Mouse (Mus musculus) splenic B cell, adult 2 months (primary cell): ENCODE measurements at regions not wholly inside any gene's neighbourhood (a gene's known extent, or its start where the extent isn't known, plus 50 kb on each side); places are given as distances from the start of the nearest gene placed in this dataset.
"Not testable (repeated sequence)": the region's sequence is repeated elsewhere in the genome, so short reads cannot be mapped to it uniquely, and the experiment has no call there.

ENCODE experiments used
- DNase-seq: peaks from one replicate; pipeline ENCODE4 v3.0.0-alpha.2; 2011; ENCODE audit warnings: low read depth, low spot score
- H3K27me3 ChIP-seq: 2 replicates; pipeline ENCODE4 v1.6.1; 2012; ENCODE audit warnings: mild to moderate bottlenecking, low read length, moderate library complexity, mixed read lengths; ENCODE audit not compliant: control insufficient read depth, poor library complexity, insufficient read depth, severe bottlenecking
- H3K36me3 ChIP-seq: 2 replicates; pipeline ENCODE4 v1.6.1; 2012; ENCODE audit warnings: mild to moderate bottlenecking, low read length, moderate library complexity, mixed read lengths; ENCODE audit not compliant: control insufficient read depth, poor library complexity, insufficient read depth, severe bottlenecking

DNA sequence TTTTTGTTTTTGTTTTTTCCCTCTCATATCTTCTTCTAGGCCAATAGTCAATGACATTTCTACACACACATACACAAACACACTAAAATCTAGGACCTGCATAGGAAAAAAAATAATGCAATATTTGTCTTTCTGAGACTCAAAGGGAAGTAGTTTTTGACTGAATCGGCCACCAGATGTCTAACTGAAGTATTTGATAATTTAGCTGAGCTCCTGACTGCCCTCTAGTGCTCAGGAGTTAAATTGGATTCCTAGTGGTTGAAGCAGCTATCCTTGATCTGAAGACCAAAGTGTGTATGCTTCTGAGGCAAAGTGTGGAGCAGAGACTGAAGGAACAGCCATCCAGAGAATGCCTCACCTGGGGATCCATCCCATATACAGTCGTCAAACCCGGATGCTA is 672.2 kb downstream of the Dad1 start:
- not testable (repeated sequence) for H3K27me3 ChIP-seq, DNase-seq, H3K36me3 ChIP-seq

DNA sequence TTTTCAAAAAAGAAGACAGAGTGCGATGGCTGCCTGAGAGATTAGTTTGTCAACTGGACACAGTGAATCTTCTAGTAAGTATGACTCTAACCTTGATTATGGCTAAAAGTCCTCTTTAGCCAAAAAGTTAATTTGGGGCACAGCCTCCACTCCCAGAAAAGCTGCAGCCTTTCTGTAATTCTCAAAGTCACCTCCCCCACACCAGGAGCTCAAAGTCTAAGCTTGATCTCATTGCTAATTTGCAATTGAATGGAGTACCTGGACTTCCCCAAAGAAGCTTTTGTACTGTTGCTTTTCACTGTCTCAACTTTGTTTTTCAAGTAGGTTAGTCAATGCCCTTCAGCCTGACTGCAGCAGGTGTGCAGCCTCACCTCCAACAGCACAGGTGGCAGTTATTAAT is 677.0 kb downstream of the Dad1 start:
- not testable (repeated sequence) for H3K27me3 ChIP-seq, H3K36me3 ChIP-seq, DNase-seq

DNA sequence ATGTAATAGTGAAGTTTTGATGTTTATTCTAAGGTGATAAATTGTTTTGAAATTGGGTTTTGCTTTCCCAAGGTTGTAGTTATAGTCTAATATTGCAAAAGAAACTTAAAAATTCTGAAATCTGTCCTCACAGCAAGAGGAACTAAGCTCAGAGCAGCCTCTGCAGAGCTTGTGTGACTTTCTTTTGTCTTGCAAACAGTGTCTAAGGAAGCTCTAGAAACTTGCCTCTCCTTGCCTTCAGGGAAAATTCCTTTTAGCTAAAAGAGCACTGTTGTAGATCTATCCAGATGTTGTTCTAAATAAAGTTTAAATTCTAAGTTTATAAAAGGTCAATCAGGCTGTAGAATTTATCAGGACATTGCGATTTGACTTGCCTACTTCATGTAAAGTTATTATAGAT is 681.2 kb downstream of the Dad1 start:
- H3K36me3 ChIP-seq, H3K27me3 ChIP-seq, DNase-seq: not testable (repeated sequence)

DNA sequence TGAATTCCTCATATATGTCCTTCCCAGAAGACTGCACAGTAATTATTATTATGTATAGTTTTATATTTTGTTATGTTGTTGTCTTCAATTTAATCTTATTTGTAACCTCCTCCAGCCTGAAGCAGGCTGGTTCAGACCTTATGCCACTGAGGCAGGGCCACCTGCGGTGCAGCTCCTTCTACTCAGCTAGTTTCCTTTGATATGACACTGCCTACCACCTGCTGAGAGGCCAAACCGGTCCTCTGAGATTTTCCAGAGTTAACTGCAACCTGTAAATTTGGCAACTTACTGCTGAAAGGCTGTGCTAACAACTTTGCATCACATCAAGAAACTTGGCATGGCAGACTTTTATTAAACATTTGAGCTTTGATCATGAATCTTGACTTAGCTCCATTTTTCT is 691.3 kb downstream of the Dad1 start:
- Histone ChIP-seq H3K36me3 (no peaks in the 10 kb centered on the region), H3K27me3 (no peaks in the 10 kb centered on the region)
- no peak for DNase-seq

DNA sequence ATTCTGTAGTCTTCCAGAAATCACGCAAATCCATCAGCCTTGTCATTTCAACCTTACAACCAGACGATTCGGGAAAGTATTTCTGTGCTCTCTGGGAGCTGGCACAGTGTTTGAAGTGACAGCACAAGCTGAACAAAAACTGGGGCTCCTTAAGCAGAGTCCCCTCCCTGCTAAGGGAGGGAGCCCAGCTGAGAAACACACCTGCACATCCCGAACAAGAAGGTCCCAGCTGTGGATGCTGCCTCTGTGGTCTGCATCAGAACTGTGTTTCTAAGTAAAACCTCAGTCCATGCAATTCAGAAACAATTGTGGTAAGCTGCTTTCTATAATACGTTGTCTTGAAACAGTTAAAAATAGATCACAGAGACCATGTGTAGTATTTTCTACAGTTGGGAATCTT is 693.8 kb downstream of the Dad1 start:
- not testable (repeated sequence) for DNase-seq, H3K27me3 ChIP-seq, H3K36me3 ChIP-seq

DNA sequence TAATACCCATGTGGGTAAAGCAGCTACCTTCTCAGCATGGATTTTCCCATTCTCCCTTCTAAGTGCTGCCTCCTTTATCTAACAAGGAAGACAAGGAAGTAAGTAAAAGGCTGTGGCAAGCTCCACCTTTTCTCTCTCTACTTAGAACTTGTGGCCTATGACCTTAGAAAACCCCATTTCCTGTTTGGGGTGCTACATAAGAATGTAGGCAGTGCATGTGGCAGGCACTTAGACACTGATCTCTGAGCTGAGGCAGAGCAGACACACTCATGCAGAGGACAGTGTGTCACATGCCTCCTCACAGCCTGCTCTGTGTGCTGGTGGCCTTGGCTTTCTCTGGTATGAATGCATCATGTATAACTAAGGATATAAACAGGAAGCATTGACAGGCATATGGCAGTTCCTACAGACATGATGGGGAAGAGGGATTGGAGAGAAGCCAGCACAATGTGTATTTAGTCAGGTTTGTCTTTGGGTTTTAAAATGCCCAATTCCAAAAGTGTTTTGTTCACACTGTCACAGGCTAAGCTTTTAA is 694.5 kb downstream of the Dad1 start:
- not testable (repeated sequence) for H3K27me3 ChIP-seq, H3K36me3 ChIP-seq, DNase-seq

DNA sequence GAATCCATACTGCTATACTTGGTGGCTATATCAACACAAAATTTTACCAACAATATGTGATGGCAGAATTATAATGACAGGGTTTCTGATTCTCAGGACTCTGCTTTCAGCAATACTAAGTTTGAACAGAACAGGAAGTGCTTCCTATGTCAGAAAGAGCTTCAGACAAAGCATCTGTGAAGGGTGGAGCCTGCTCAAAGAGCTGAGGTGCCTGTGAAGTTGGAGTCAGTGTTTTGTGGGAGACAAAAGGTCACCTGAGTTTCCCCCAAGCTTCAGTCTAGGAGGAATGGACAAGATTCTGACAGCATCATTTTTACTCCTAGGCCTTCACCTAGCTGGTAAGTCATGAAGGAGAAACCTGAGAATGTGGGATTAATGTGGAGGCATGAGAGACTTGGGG is 700.1 kb downstream of the Dad1 start:
- DNase-seq = no peak
- no peaks in the 10 kb centered on the region for H3K36me3 ChIP-seq
- no peaks in the 10 kb centered on the region for H3K27me3 ChIP-seq

DNA sequence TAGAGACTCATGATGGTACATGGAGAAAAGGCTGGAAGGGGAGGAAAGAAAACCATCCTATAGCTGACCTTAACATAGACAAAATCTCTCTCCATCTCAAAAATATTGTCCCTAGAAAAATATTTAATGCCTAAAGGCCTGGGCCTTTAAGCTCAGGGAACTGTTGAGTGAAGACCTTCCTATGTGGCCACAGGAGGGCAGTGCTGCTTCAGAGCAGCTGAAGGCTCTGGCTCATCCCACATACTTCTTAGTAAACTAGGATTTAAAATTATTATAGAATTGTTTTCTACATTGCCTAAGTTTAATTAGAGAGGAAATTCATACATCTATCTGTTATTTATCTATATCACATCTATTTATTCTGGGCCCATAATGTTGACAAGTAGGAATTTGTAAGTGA is 706.5 kb downstream of the Dad1 start:
- H3K27me3 ChIP-seq, H3K36me3 ChIP-seq, DNase-seq: not testable (repeated sequence)

DNA sequence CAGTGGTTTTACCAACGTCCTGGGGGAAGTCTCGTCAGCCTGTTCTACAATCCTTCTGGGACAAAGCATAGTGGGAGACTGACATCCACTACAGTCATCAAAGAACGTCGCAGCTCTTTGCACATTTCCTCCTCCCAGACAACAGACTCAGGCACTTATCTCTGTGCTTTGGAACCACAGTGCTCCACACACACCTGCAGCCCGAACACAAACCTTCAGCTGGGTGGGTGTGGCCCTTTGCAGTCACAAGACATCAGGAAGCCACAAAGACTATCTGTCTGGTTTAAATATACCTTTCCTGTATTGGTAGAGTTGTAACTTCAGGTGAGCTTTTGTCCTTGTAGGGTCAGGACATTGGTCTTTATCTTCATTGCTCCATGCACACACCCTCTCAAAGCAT is 708.6 kb downstream of the Dad1 start:
- no peak for DNase-seq
- H3K36me3 ChIP-seq = no peaks in the 10 kb centered on the region
- H3K27me3 ChIP-seq = no peaks in the 10 kb centered on the region

DNA sequence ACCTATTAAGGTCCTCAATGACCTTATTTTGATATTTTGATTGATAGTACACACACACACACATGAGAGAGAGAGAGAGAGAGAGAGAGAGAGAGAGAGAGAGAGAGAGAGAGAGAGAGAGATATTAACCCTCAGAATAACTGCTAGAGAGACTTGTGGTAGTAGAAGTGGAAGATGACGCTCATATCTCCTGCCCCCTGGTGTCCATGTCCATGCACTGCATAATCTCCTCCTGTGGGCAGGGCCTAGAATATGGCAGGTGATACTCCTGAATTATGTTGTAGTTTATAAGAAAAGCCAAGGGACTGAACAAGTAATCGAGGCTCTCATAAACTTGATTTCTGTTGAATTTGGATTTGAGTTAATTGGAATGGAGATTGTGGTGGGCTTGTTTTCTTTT is 712.3 kb downstream of the Dad1 start:
- DNase-seq = peak; percentile 25
- not testable (repeated sequence) for H3K27me3 ChIP-seq, H3K36me3 ChIP-seq

DNA sequence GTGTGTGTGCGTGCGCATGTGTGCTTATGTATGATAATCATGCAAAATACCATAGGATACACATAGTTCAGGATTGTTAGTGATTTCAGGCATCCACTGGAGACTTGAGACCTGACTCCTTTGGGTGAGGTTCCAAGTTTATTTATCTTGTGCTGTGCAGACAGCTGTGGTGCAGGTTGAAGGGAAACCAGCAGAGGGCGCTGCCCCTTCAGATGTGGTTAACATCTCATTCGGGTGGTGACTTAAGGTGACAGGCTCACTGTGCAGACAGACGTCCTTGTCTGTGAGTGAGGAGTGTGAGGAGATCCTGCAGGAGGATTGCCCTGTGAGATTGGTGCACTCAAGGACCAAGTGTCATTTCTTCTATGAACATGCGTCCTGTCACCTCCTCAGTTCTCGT is 716.0 kb downstream of the Dad1 start:
- not testable (repeated sequence) for H3K27me3 ChIP-seq, H3K36me3 ChIP-seq, DNase-seq

DNA sequence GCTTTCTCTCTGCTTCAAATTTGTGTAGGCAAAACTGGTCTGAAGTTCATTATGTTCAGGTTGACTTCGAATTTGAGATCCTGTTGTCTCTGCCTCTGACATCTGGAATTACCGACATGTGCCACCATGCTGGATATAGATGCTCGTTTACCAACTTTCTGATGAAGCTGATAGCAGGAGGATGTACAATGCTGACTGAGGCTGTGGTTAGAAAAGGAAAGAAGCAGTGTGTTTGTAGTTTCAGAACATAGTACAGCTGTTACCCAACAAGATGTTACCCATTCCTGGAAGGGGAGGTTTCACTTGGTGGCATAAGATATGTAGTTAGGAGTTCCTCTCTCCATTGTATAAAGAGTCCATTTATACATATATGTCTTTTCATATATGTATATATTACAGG is 730.5 kb downstream of the Dad1 start:
- not testable (repeated sequence) for H3K36me3 ChIP-seq, H3K27me3 ChIP-seq, DNase-seq

DNA sequence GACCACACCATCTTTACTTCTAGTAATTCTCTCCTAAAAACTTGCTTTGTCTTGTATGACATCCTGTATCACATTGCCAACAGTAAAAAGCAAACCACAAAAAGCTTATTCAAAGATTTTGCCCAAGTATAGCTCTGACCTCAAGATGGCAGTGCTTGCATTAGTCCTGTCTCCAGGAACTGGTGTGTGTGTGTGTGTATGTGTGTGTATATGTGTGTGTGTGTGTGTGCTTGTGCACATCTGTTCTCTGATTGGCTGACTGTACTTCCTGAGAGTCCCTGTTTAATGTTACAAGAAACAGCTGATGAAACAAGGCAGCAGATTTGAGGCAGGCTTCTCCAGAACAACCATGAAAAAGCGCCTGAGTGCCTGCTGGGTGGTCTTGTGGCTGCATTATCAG is 735.0 kb downstream of the Dad1 start:
- H3K27me3 ChIP-seq, H3K36me3 ChIP-seq, DNase-seq: not testable (repeated sequence)

DNA sequence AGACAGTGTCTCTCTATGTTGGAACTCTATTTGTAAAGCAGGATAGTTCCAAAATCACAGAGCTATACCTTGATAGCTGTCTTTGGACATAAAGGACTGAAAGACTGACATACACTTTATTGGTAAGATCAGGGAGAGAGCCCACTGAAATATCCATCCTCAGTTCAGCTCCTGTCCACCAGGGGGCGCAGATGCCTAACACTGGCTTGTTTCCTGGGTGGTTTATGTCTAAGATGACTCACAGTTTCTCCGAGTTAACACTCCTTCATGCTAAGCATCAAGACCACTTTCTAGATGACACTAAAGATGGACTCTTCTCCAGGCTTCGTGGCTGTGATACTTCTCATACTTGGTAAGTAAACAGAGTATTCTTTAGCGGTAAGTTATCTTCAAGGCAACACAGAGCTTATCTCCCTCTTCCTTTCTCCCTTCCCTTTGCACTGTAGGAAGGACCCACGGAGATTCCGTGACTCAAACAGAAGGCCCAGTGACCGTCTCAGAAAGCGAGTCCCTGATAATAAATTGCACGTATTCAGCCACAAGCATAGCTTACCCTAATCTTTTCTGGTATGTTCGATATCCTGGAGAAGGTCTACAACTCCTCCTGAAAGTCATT is 737.2 kb downstream of the Dad1 start:
- DNase-seq, H3K27me3 ChIP-seq, H3K36me3 ChIP-seq: not testable (repeated sequence)

DNA sequence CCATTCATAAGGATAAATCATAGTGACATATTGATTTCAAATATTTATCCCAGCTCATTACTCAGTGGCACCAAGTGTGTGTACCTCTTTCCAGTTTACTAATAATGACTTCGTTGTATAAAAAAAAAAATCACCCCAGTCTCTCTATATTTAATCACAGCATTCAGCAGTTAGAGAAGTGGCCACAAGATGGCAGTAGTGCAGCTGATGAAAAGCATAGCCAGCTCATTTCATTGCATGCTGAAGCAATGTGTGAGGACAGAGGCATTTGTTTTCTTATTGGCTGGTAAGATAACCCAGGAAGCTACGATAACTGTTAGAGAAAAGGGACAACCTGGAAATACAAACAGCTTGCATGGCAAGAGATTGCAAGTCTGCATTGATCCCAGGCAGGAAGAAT is 748.5 kb downstream of the Dad1 start:
- H3K36me3 ChIP-seq, H3K27me3 ChIP-seq: not testable (repeated sequence)
- DNase-seq = peak; percentile 29

DNA sequence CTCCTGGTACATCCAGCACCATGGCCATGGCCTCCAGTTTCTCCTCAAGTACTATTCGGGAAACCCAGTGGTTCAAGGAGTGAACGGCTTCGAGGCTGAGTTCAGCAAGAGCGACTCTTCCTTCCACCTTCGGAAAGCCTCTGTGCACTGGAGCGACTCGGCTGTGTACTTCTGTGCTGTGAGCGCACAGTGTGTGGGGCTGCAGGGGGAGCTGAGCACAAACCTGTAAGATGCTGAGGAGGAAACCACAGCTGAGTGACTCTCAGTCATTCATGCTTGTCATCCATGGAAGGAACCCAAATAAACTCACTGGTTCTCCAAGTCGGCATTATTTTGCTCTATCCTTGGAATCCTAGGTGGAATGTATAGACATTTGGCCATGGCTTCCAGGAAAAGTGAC is 765.5 kb downstream of the Dad1 start:
- H3K36me3 ChIP-seq, H3K27me3 ChIP-seq, DNase-seq: not testable (repeated sequence)
